Mouse (Mus musculus) heart, embryonic 16.5 days (tissue): ENCODE measurements at regions not wholly inside any gene's neighbourhood (a gene's known extent, or its start where the extent isn't known, plus 50 kb on each side); places are given as distances from the start of the nearest gene placed in this dataset.

ENCODE experiments used
- ATAC-seq: fragments of 200-750 bp; cut with Nextera tagmentation; replicated peaks from 2 replicates; pipeline ENCODE4 v1.8.0; 2017; ENCODE audit warnings: moderate number of reproducible peaks; ENCODE audit not compliant: insufficient read depth, low FRiP score; ENCODE audit errors: extremely low read depth
- H3K27ac ChIP-seq: fragments of 300-500 bp; sonication (generic); 2 replicates; pipeline ENCODE4 v1.5.1; 2014; ENCODE audit warnings: mild to moderate bottlenecking, low read length, control low read depth, moderate library complexity
- H3K27me3 ChIP-seq: fragments of 300-500 bp; sonication (generic); 2 replicates; pipeline ENCODE4 v1.6.1; 2014; ENCODE audit warnings: low read length, mixed read lengths; ENCODE audit not compliant: control insufficient read depth, insufficient read depth
- H3K36me3 ChIP-seq: fragments of 300-500 bp; sonication (generic); 2 replicates; pipeline ENCODE4 v1.6.1; 2014; ENCODE audit not compliant: control insufficient read depth, insufficient read depth
- H3K4me1 ChIP-seq: fragments of 300-500 bp; sonication (generic); 2 replicates; pipeline ENCODE4 v1.6.1; 2014; ENCODE audit warnings: low read length, mixed read lengths; ENCODE audit not compliant: control insufficient read depth, insufficient read depth
- H3K4me2 ChIP-seq: fragments of 300-500 bp; sonication (generic); 2 replicates; pipeline ENCODE4 v1.6.1; 2014; ENCODE audit warnings: low read depth, mild to moderate bottlenecking, control low read depth, low read length
- H3K4me3 ChIP-seq: fragments of 300-500 bp; sonication (generic); 2 replicates; pipeline ENCODE4 v1.5.1; 2014; ENCODE audit warnings: mild to moderate bottlenecking, control low read depth, low read length
- H3K9ac ChIP-seq: fragments of 300-500 bp; sonication (generic); 2 replicates; pipeline ENCODE4 v1.6.1; 2014; ENCODE audit warnings: low read length, control low read depth
- H3K9me3 ChIP-seq: fragments of 300-500 bp; sonication (generic); replicated peaks from 2 replicates; pipeline ENCODE4 v1.6.1; 2016; ENCODE audit warnings: low read length; ENCODE audit not compliant: control insufficient read depth
- WGBS: fragments of 180-500 bp; shearing (Covaris S2); extraction: QIAGEN DNeasy Blood & Tissue Kit; methylation state at CpG from one replicate; pipeline ENCODE4 v1.1.7; 2014; 5-methylcytosine and 5-hydroxymethylcytosine counted together

GRCm38 (mm10) chr6:6657928-6658500 is 79.6 kb upstream of the Sem1 start:
- H3K4me1 ChIP-seq: no peaks in the 10 kb centered on the region
- no peak overlapping the region for H3K4me3 ChIP-seq
- 38% methylated on average over 3 of the region's 3 CpGs for WGBS
- ATAC-seq: no peak
- H3K9ac ChIP-seq: no peak overlapping the region
- no peaks in the 10 kb centered on the region for H3K36me3 ChIP-seq
- no peak overlapping the region for H3K4me2 ChIP-seq
- H3K27me3 ChIP-seq: no peaks in the 10 kb centered on the region
- no peaks in the 10 kb centered on the region for H3K9me3 ChIP-seq
- H3K27ac ChIP-seq: no peak overlapping the region

- Histone ChIP-seq H3K27ac (no peak overlapping the region), H3K4me3 (no peak overlapping the region), H3K9me3 (no peaks in the 10 kb centered on the region), H3K36me3 (no peaks in the 10 kb centered on the region), H3K4me1 (no peaks in the 10 kb centered on the region), H3K27me3 (no peaks in the 10 kb centered on the region), H3K4me2 (no peak overlapping the region), H3K9ac (no peak overlapping the region)
- WGBS: 56% methylated on average over 5 of the region's 5 CpGs
- no peak for ATAC-seq
Measured at GRCm38 (mm10) chr6:6660072-6660471, 81.6 kb upstream of the Sem1 start.

DNA sequence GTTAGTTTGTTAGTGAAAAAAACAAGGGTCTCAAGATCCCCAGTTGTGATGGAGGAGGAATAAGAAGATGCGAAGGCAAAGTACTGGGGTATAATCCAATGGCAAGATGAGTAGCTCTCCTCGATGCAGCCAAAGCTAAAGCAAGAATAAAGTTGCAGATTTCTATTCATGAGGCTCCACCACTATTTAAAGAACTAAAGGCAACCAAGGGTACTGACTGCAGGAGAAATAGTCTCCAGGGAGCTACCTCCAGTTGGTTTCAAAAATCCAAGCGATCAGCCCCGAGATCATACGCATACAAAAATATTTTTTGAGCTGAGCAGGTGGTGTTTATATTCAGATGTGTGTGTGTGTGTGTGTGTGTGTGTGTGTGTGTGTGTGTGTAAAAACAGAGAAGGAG is 88.3 kb upstream of the Sem1 start:
- Histone ChIP-seq H3K4me1 (no peaks in the 10 kb centered on the region), H3K9ac (no peak overlapping the region), H3K27me3 (no peaks in the 10 kb centered on the region), H3K27ac (no peak overlapping the region), H3K9me3 (no peaks in the 10 kb centered on the region), H3K4me2 (no peak overlapping the region), H3K36me3 (no peaks in the 10 kb centered on the region), H3K4me3 (no peak overlapping the region)
- ATAC-seq: no peak
- 90% methylated on average over 5 of the region's 5 CpGs for WGBS

GRCm38 (mm10) chr6:6689241-6689640 is 110.8 kb upstream of the Sem1 start:
- H3K9me3 ChIP-seq: no peaks in the 10 kb centered on the region
- H3K36me3 ChIP-seq: no peaks in the 10 kb centered on the region
- no peak overlapping the region for H3K4me2 ChIP-seq
- ATAC-seq: no peak
- 79% methylated on average over 5 of the region's 5 CpGs for WGBS
- H3K4me1 ChIP-seq: no peaks in the 10 kb centered on the region
- no peaks in the 10 kb centered on the region for H3K27me3 ChIP-seq
- no peak overlapping the region for H3K27ac ChIP-seq
- no peak overlapping the region for H3K4me3 ChIP-seq
- H3K9ac ChIP-seq: no peak overlapping the region

- Histone ChIP-seq H3K27me3 (no peaks in the 10 kb centered on the region), H3K4me1 (no peaks in the 10 kb centered on the region), H3K4me3 (no peak overlapping the region), H3K27ac (no peak overlapping the region), H3K9me3 (no peaks in the 10 kb centered on the region), H3K4me2 (no peak overlapping the region), H3K9ac (no peak overlapping the region), H3K36me3 (no peaks in the 10 kb centered on the region)
- no peak for ATAC-seq
- 68% methylated on average over 5 of the region's 5 CpGs for WGBS
Measured at GRCm38 (mm10) chr6:6690188-6690587, 111.7 kb upstream of the Sem1 start.

GRCm38 (mm10) chr6:6692056-6692770 is 113.8 kb upstream of the Sem1 start:
- no peak for ATAC-seq
- no peaks in the 10 kb centered on the region for H3K4me1 ChIP-seq

DNA sequence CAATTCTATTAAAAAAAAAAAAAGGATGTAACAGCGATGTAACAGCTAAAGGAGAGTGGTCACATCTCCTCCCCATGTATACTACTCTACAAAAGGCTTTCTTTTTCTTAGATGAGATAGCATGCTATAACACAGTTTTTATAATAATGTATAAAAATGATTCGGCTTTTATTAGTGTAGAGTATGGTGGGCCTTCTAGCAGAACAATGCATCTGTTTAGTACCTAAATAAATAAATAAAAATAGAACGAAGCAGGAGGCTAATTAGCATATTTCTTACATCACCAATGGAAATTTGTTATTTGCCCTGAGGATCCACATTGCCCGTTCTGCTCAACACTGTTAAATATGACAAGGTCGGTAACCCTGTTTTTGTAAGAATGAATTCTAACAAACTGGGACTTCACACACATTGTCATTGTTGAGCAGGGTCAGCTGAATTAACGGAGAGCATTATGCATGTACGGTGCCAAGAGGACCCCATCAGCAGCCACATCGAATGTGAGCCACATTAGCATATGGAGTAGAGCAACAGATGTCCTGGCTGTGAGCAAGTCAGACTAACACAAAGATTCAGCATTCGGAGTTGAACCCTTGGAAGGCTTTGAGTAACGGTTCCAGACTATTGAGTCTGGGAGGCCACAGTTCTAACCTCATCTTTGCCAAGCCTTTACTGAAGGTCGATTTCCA is 117.4 kb upstream of the Sem1 start:
- 71% methylated on average over 11 of the region's 11 CpGs for WGBS
- no peaks in the 10 kb centered on the region for H3K9me3 ChIP-seq
- H3K36me3 ChIP-seq: no peaks in the 10 kb centered on the region
- no peaks in the 10 kb centered on the region for H3K27me3 ChIP-seq
- no peak for ATAC-seq
- H3K4me1 ChIP-seq: peaks cover 7% of the 10 kb centered on the region
- H3K4me2 ChIP-seq: no peak overlapping the region
- no peak overlapping the region for H3K4me3 ChIP-seq
- H3K9ac ChIP-seq: no peak overlapping the region
- no peak overlapping the region for H3K27ac ChIP-seq

More at GRCm38 (mm10) chr6:6692056-6692770, 113.8 kb upstream of the Sem1 start:
- Histone ChIP-seq H3K4me2 (no peak overlapping the region), H3K9ac (no peak overlapping the region), H3K4me3 (no peak overlapping the region), H3K27ac (no peak overlapping the region), H3K9me3 (no peaks in the 10 kb centered on the region), H3K36me3 (no peaks in the 10 kb centered on the region), H3K27me3 (no peaks in the 10 kb centered on the region)
- 72% methylated on average over 8 of the region's 8 CpGs for WGBS

DNA sequence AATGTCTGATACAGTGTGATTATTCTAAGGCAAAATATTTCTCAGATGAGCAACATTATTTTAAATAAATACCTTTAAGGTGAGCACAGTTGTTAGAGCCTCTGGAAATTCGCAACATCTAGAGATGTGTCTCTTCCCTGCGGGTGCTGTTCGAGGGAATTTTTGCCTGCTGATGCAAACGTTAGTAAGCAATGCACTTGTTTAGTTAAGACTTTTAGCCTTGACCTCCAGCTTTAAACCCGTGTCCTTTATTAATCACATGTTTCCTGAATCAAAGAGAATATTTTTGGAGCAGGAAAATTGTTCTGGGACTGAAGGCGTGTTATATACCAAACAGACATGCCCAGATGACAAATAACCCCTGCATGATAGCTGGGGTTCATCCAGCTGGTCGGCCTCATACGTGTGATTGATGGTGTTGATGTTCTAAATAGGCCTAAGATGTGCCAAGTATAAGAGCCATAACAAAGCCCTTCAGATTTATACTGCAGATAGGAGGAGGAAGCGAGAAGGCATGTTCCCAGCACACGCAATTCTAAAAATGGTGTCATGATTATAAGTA is 119.0 kb upstream of the Sem1 start:
- 36% methylated on average over 10 of the region's 10 CpGs for WGBS
- Histone ChIP-seq H3K27ac (peak overlapping the region; percentile 51), H3K4me2 (peak overlapping the region; percentile 23; the same call in 1 of the 2 replicates)

GRCm38 (mm10) chr6:6706729-6707128 is 128.3 kb upstream of the Sem1 start:
- WGBS: 62% methylated on average over 4 of the region's 4 CpGs
- ATAC-seq: no peak
- H3K4me2 ChIP-seq: no peak overlapping the region

More for the DNA sequence above, 119.0 kb upstream of the Sem1 start:
- ATAC-seq: peak; percentile 76
- Histone ChIP-seq H3K9me3 (no peaks in the 10 kb centered on the region), H3K4me1 (peaks cover 7% of the 10 kb centered on the region), H3K9ac (no peak overlapping the region), H3K27me3 (no peaks in the 10 kb centered on the region), H3K36me3 (no peaks in the 10 kb centered on the region), H3K4me3 (no peak overlapping the region)

More at GRCm38 (mm10) chr6:6706729-6707128, 128.3 kb upstream of the Sem1 start:
- no peak overlapping the region for H3K27ac ChIP-seq
- H3K9me3 ChIP-seq: no peaks in the 10 kb centered on the region
- H3K36me3 ChIP-seq: no peaks in the 10 kb centered on the region
- no peak overlapping the region for H3K9ac ChIP-seq
- H3K4me3 ChIP-seq: no peak overlapping the region
- H3K4me1 ChIP-seq: no peaks in the 10 kb centered on the region
- H3K27me3 ChIP-seq: no peaks in the 10 kb centered on the region
